13 mouse cellular contexts compared by ENCODE assay signal in genomic region chr2:29358696-29359375, GRCm38 (mm10). TPM values are rescaled to one million over a fixed set of nuclear protein-coding genes. Genes with fewer than 3 reads are reported as not detected.
DNase-seq lines count a peak whose midpoint lies in the region; ATAC-seq lines count a peak whose summit lies in the region.
"Had no signal": no experiment of that assay in that cellular context is flagged by ENCODE, and none has a peak within 500 bp of the region (broad histone marks: within the 10 kb centered on the region; RNA-seq: fewer than 3 reads in every experiment).

No protein-coding gene starts in this region.

- H3K9ac ChIP-seq in embryonic facial prominence, embryonic 13.5 days, result peak overlapping the region; percentile 16; the same call in 1 of the 2 replicates
- peak overlapping the region; percentile 32; the same call in 1 of the 2 replicates for H3K9ac ChIP-seq in heart, embryonic 12.5 days
- H3K9ac ChIP-seq in limb, embryonic 15.5 days, result no peak overlapping the region
- H3K9ac ChIP-seq: embryonic facial prominence, embryonic 15.5 days had no signal

- H3K9me3 ChIP-seq in embryonic facial prominence, embryonic 13.5 days, result no peaks in the 10 kb centered on the region
- H3K9me3 ChIP-seq in embryonic facial prominence, embryonic 10.5 days, result no peaks in the 10 kb centered on the region
- H3K9me3 ChIP-seq in heart, embryonic 12.5 days (replicated peaks), result no peaks in the 10 kb centered on the region
- no peaks in the 10 kb centered on the region for H3K9me3 ChIP-seq in limb, embryonic 15.5 days
- H3K9me3 ChIP-seq: embryonic facial prominence, embryonic 15.5 days; G1E had no signal

- H3K27ac ChIP-seq in embryonic facial prominence, embryonic 13.5 days, result no peak overlapping the region
- no peak overlapping the region for H3K27ac ChIP-seq in embryonic facial prominence, embryonic 10.5 days (replicated peaks)
- 0 out of 2 replicates have a peak overlapping the region, but pooled peaks have one; percentile 2 for H3K27ac ChIP-seq in heart, embryonic 12.5 days (ENCODE audit: poor library complexity, severe bottlenecking)
- no peak overlapping the region for H3K27ac ChIP-seq in limb, embryonic 15.5 days
- H3K27ac ChIP-seq: embryonic facial prominence, embryonic 15.5 days had no signal

- H3K36me3 ChIP-seq in embryonic facial prominence, embryonic 13.5 days, result peaks cover 10% of the 10 kb centered on the region
- peaks cover 23% of the 10 kb centered on the region for H3K36me3 ChIP-seq in embryonic facial prominence, embryonic 10.5 days (replicated peaks)
- peaks cover 6% of the 10 kb centered on the region for H3K36me3 ChIP-seq in heart, embryonic 12.5 days
- H3K36me3 ChIP-seq in limb, embryonic 15.5 days, result peaks cover 18% of the 10 kb centered on the region; the same call in 1 of the 2 replicates

- H3K4me2 ChIP-seq in embryonic facial prominence, embryonic 13.5 days, result no peak overlapping the region
- no peak overlapping the region for H3K4me2 ChIP-seq in heart, embryonic 12.5 days
- H3K4me2 ChIP-seq in limb, embryonic 15.5 days, result no peak overlapping the region
- H3K4me2 ChIP-seq: embryonic facial prominence, embryonic 15.5 days; liver, embryonic 11.5 days had no signal

- no peak overlapping the region for H3K4me3 ChIP-seq in embryonic facial prominence, embryonic 13.5 days
- H3K4me3 ChIP-seq in embryonic facial prominence, embryonic 10.5 days, result no peak overlapping the region
- no peak overlapping the region for H3K4me3 ChIP-seq in heart, embryonic 12.5 days
- H3K4me3 ChIP-seq in limb, embryonic 15.5 days, result no peak overlapping the region
- H3K4me3 ChIP-seq: embryonic facial prominence, embryonic 15.5 days had no signal

- DNase-seq in embryonic facial prominence, embryonic 10.5 days (ENCODE audit: low spot score), result no peak
- peak; percentile 7 for DNase-seq in kidney, adult 9 months
- DNase-seq in kidney, postnatal 10 days, result no peak
- DNase-seq in thymus, postnatal 10 days (ENCODE audit: low spot score in 2 of 2), result no peak
- DNase-seq in neural tube, embryonic 10.5 days (ENCODE audit: extremely low spot score, low spot score), result no peak
- DNase-seq: layer of hippocampus, postnatal 36 days; thymus, adult 2 months had no signal

- H3K4me1 ChIP-seq in embryonic facial prominence, embryonic 13.5 days, result peaks cover 10% of the 10 kb centered on the region; the same call in 1 of the 2 replicates
- peaks cover 27% of the 10 kb centered on the region for H3K4me1 ChIP-seq in embryonic facial prominence, embryonic 10.5 days
- peaks cover 11% of the 10 kb centered on the region for H3K4me1 ChIP-seq in heart, embryonic 12.5 days (replicated peaks)
- no peaks in the 10 kb centered on the region for H3K4me1 ChIP-seq in limb, embryonic 15.5 days
- H3K4me1 ChIP-seq: embryonic facial prominence, embryonic 15.5 days had no signal

- whole genome bisulfite sequencing in embryonic facial prominence, embryonic 13.5 days, result 45% methylated on average over 9 of the region's 9 CpGs
- 38% methylated on average over 9 of the region's 9 CpGs for WGBS in embryonic facial prominence, embryonic 10.5 days
- WGBS in heart, embryonic 12.5 days, result 39% methylated on average over 9 of the region's 9 CpGs
- WGBS in limb, embryonic 15.5 days, result 52% methylated on average over 9 of the region's 9 CpGs

- H3K27me3 ChIP-seq in embryonic facial prominence, embryonic 13.5 days, result no peaks in the 10 kb centered on the region
- H3K27me3 ChIP-seq in embryonic facial prominence, embryonic 10.5 days (replicated peaks; ENCODE audit: low read depth, poor library complexity, severe bottlenecking), result no peaks in the 10 kb centered on the region
- no peaks in the 10 kb centered on the region for H3K27me3 ChIP-seq in heart, embryonic 12.5 days (replicated peaks)
- no peaks in the 10 kb centered on the region for H3K27me3 ChIP-seq in limb, embryonic 15.5 days
- H3K27me3 ChIP-seq: embryonic facial prominence, embryonic 15.5 days had no signal

- ATAC-seq in embryonic facial prominence, embryonic 13.5 days (ENCODE audit: insufficient number of reproducible peaks, insufficient read depth, low FRiP score, low TSS enrichment, low read depth), result no peak
- ATAC-seq in heart, embryonic 12.5 days (ENCODE audit: insufficient number of reproducible peaks, low FRiP score), result no peak
- ATAC-seq in limb, embryonic 15.5 days (ENCODE audit: insufficient number of reproducible peaks, low FRiP score, low TSS enrichment, low read depth), result 0 out of 2 replicates have a peak, but pooled peaks have one; percentile 14

RNA-seq across cellular contexts. Expression of gene Med27, which starts 12.2 kb away (rescaled TPM):
- 53.1 and 54.0 TPM in 2 replicates for polyA plus RNA-seq in embryonic facial prominence, embryonic 13.5 days (2015; fragmentation: Nextera tagmentation; extraction: Ambion mirVana)
- polyA plus RNA-seq in embryonic facial prominence, embryonic 10.5 days (2016; fragmentation: Nextera tagmentation; extraction: Ambion mirVana), result 57.3 and 57.9 TPM in 2 replicates
- 33.5 and 35.2 TPM in 2 replicates for polyA plus RNA-seq in heart, embryonic 12.5 days (2016; fragmentation: Nextera tagmentation; extraction: Ambion mirVana)
- polyA plus RNA-seq in limb, embryonic 15.5 days (2015; fragmentation: Nextera tagmentation; extraction: Ambion mirVana), result 42.6 and 45.8 TPM in 2 replicates
